Mouse (Mus musculus) cortical plate, adult 2 months (tissue): ENCODE data around the gene Wdtc1. TPM values are rescaled to one million over a fixed set of nuclear protein-coding genes. Genes with fewer than 3 reads are reported as not detected.

Experiments used
- H3K27ac ChIP-seq: fragments of 200-500 bp; 2 replicates; pipeline ENCODE4 v1.5.1; 2012; ENCODE audit warnings: low read length, control low read depth, inconsistent platforms; ENCODE audit not compliant: insufficient read depth
- H3K4me1 ChIP-seq: fragments of 200-500 bp; 2 replicates; pipeline ENCODE4 v1.6.1; 2011; ENCODE audit warnings: low read length; ENCODE audit not compliant: control insufficient read depth, insufficient read depth
- H3K4me3 ChIP-seq: fragments of 200-500 bp; 2 replicates; pipeline ENCODE4 v1.5.1; 2011; ENCODE audit warnings: mild to moderate bottlenecking, low read length, control low read depth; ENCODE audit not compliant: insufficient read depth
- CTCF ChIP-seq: fragments of 200-500 bp; IDR thresholded peaks from 2 replicates; pipeline ENCODE4 v1.5.1; 2011; ENCODE audit warnings: mild to moderate bottlenecking, control low read depth, low read length; ENCODE audit not compliant: insufficient read depth; ENCODE audit errors: extremely low read depth
- POLR2A ChIP-seq: fragments of 200-500 bp; IDR thresholded peaks from 2 replicates; pipeline ENCODE4 v1.6.1; 2011; ENCODE audit warnings: mild to moderate bottlenecking, low read length, control low read depth; ENCODE audit not compliant: insufficient read depth; ENCODE audit errors: extremely low read depth
- polyA plus RNA-seq: library from polyadenylated mRNA; depleted of rRNA; stranded (reverse); fragments of >200 nt; gene quantifications from 2 replicates; pipeline ENCODE4 v1.2.3, GENCODE M21; 2012

The Wdtc1 gene
- polyA plus RNA-seq, 1 experiment: 46.6 TPM

DNA sequence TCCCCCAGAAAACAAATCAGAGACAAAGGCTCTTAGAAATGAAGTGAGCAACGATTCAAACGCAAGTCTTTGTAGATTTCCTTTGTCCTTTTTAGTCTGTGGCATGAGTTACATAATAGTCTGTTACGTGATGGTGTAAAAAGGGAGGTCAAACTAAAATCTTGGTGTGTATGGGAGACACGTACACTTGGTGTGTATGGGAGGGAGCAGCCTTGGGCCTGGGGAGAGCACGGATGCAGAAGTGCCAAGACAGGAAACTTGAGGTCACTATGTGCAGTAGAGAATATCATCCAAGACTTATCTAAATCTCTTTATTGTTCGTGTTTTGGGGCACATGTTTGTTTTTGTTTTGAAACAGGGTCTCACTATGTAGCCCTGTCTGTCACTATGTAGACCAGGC, 75.2 kb downstream of the Wdtc1 start:
- Histone ChIP-seq H3K27ac (peak overlapping the region; percentile 91), H3K4me3 (peak overlapping the region; percentile 85), H3K4me1 (peaks cover 6% of the 10 kb centered on the region)
- no peak for TF ChIP-seq CTCF
- no peak for TF ChIP-seq POLR2A

- Histone ChIP-seq H3K4me1 (peaks cover 6% of the 10 kb centered on the region), H3K27ac (peak within 1 kb of the TSS; percentile 91), H3K4me3 (peak within 1 kb of the TSS; percentile 85)
- TF ChIP-seq CTCF (no peak), POLR2A (peak; percentile 63)
Measured at GRCm38 (mm10) chr4:133277104-133278026, 75.9 kb downstream of the Wdtc1 start, which contains the start of gene Tmem222. Gene Tmem222 (minus strand): TSS chr4:133277792.

DNA sequence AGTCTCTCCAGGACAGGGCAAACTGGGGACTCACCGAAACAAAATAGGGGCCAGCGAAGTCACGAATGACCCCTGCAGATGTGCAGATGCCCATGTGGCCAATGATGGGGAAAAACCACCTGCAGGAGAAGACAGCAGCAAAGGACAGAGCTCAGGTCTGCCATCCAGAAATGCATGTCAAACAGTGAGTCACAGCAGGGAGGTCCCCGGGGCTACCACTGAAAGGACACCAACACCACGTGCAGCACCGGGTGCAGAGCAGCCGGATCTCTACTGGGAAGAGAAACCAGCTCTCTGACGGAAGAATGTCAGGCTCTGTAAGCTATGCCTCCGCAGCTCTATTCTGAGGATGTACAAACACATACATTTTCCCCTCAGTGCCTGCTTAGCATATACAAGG, 82.4 kb downstream of the Wdtc1 start:
- Histone ChIP-seq H3K4me3 (no peak overlapping the region), H3K27ac (no peak overlapping the region), H3K4me1 (peaks cover under 1% of the 10 kb centered on the region; the same call in 1 of the 2 replicates)
- TF ChIP-seq POLR2A (no peak), CTCF (no peak)

DNA sequence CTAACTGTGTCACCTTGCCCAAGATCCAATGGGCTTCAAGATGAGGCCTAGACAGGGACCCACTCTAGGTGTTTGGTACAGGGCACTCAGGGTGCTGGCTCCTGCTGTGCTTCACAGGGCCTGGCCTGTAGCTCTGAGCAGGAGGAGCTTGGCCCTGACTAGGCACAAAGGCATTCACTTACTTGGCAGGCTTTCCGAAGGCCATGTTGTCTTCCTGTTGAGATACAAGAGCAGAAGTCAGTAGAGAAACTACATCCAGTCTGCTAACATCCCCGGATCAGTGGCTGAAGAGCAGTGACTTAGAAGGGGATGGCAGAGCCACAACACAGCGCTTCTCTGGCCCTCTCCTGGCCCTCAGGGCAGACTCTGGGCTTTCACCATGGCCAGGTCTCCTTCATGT, 83.7 kb downstream of the Wdtc1 start:
- no peak overlapping the region for H3K27ac ChIP-seq
- no peak for TF ChIP-seq CTCF
- no peak for TF ChIP-seq POLR2A

DNA sequence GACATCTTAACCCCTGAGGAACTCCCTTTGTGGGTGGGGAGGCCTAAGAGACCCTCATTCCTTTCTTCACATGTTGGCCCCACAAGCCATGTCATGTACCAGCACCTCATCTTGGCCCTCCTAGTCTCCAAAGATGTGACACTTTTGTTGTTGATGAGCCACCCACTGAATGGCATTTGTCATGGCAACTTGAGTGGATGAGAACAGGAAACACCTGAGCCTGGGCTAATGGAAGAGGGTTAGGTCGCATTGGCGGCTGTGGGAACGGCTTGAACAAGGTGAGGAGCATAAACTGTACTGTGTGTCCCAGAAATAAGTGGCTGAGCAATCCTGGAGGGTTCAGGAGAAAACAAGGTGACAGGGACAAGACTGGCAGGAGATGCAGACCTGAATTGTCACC, 84.3 kb downstream of the Wdtc1 start:
- H3K27ac ChIP-seq: no peak overlapping the region
- no peak overlapping the region for H3K4me3 ChIP-seq
- no peak for TF ChIP-seq CTCF
- no peak for TF ChIP-seq POLR2A

More for the DNA sequence above, 83.7 kb downstream of the Wdtc1 start:
- Histone ChIP-seq H3K4me1 (no peaks in the 10 kb centered on the region), H3K4me3 (no peak overlapping the region)

GRCm38 (mm10) chr4:133266248-133266880, 86.9 kb downstream of the Wdtc1 start:
- Histone ChIP-seq H3K4me1 (no peaks in the 10 kb centered on the region), H3K27ac (no peak overlapping the region), H3K4me3 (no peak overlapping the region)
- no peak for TF ChIP-seq POLR2A
- no peak for TF ChIP-seq CTCF

More for the DNA sequence above, 84.3 kb downstream of the Wdtc1 start:
- no peaks in the 10 kb centered on the region for H3K4me1 ChIP-seq

- no peak overlapping the region for H3K27ac ChIP-seq
- no peaks in the 10 kb centered on the region for H3K4me1 ChIP-seq
- TF ChIP-seq CTCF: no peak
- TF ChIP-seq POLR2A: no peak
- no peak overlapping the region for H3K4me3 ChIP-seq
Measured at GRCm38 (mm10) chr4:133265759-133266158, 87.5 kb downstream of the Wdtc1 start.

GRCm38 (mm10) chr4:133265297-133265696, 88.0 kb downstream of the Wdtc1 start:
- Histone ChIP-seq H3K27ac (no peak overlapping the region), H3K4me1 (no peaks in the 10 kb centered on the region), H3K4me3 (no peak overlapping the region)
- TF ChIP-seq POLR2A (no peak), CTCF (no peak)

DNA sequence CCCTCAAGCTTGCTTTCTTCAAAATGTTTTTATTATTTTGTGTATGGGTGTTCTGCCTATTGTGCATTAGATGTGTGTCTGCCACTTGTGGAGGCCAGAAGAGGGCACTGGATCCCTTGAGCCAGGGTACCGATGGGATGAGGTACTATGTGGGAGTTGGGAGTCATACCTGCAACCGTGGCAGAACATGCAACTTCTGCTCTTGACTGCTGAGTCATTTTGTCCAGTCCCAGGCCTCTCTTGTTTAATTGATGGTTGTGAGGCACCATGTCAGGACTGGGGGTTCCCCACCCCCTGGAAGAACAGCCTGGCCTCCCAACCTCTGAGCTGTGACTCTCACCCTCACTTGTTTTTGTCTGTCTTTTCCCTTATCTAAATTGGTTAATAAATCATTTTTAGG, 88.7 kb downstream of the Wdtc1 start:
- Histone ChIP-seq H3K4me1 (no peaks in the 10 kb centered on the region), H3K27ac (no peak overlapping the region), H3K4me3 (no peak overlapping the region)
- TF ChIP-seq POLR2A (no peak), CTCF (no peak)

- TF ChIP-seq CTCF (no peak), POLR2A (no peak)
- Histone ChIP-seq H3K27ac (no peak overlapping the region), H3K4me3 (no peak overlapping the region), H3K4me1 (no peaks in the 10 kb centered on the region)
Measured at GRCm38 (mm10) chr4:133263756-133264155, 89.5 kb downstream of the Wdtc1 start.
